Mouse (Mus musculus) kidney, adult 2 months (tissue): ENCODE results near the gene Fam71f1. TPM values are rescaled to one million over a fixed set of nuclear protein-coding genes. Genes with fewer than 3 reads are reported as not detected.
A peak's percentile ranks its signal among the peaks of the same experiment; 100 is the strongest.

Source experiments
- DNase-seq: peaks from one replicate; pipeline ENCODE4 v3.0.0; 2021
- H3K27ac ChIP-seq: fragments of 200-500 bp; 2 replicates; pipeline ENCODE4 v1.5.1; 2012; ENCODE audit warnings: low read depth, low read length, control low read depth, inconsistent platforms; ENCODE audit not compliant: insufficient read depth
- H3K27me3 ChIP-seq: fragments of 200-500 bp; replicated peaks from 2 replicates; pipeline ENCODE4 v1.6.1; 2012; ENCODE audit warnings: mild to moderate bottlenecking, moderate library complexity, low read length, inconsistent platforms; ENCODE audit not compliant: control insufficient read depth, insufficient read depth
- H3K36me3 ChIP-seq: fragments of 200-500 bp; 2 replicates; pipeline ENCODE4 v1.6.1; 2012; ENCODE audit warnings: mild to moderate bottlenecking, moderate library complexity, low read length, inconsistent platforms; ENCODE audit not compliant: control insufficient read depth, insufficient read depth
- H3K4me1 ChIP-seq: fragments of 200-500 bp; 2 replicates; pipeline ENCODE4 v1.6.1; 2011; ENCODE audit warnings: low read length; ENCODE audit not compliant: control insufficient read depth, insufficient read depth
- H3K4me3 ChIP-seq: fragments of 200-500 bp; 2 replicates; pipeline ENCODE4 v1.5.1; 2011; ENCODE audit warnings: mild to moderate bottlenecking, low read depth, low read length, control low read depth; ENCODE audit not compliant: insufficient read depth
- CTCF ChIP-seq: fragments of 200-500 bp; conservative IDR thresholded peaks from 2 replicates; pipeline ENCODE4 v1.5.1; 2011; ENCODE audit warnings: low read depth, mild to moderate bottlenecking, control low read depth, low read length, moderate library complexity, mixed read lengths; ENCODE audit not compliant: insufficient read depth, insufficient read length
- POLR2A ChIP-seq: fragments of 200-500 bp; IDR thresholded peaks from one replicate; pipeline ENCODE4 v1.6.1; 2011; ENCODE audit warnings: low read depth, low read length, control low read depth
- WGBS: fragments of 180-500 bp; shearing (Covaris S2); methylation state at CpG from one replicate; pipeline ENCODE4 v1.1.7; 2018; 5-methylcytosine and 5-hydroxymethylcytosine counted together
- polyA plus RNA-seq: library from polyadenylated mRNA; depleted of rRNA; stranded (reverse); fragments of >200 nt; gene quantifications from 2 replicates; pipeline ENCODE4 v1.2.3, GENCODE M21; 2012; rRNA removed

Fam71f1 gene
- 0.11 TPM in 1 of 2 replicates, not detected in the other for polyA plus RNA-seq

DNA sequence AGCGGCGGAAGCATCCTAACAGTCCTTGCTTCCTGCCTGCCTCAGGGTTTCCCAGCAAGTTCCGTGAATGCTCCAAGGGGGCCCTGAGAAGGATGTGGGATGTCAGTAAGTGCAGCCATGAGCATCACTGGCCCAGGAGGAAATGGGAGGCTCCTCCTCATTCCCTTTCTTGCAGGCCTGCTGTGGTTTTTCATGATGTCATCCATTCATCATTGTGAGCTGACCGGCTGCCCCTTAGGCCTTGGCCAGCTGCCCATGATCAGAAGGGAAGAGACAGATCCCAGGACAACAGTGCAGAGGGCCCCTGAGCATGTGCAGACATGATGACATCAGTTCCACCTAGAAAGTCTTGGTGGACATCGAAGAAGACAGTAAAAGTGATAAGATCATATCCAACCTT, at the start of gene Fam71f1:
TSS of gene Fam71f1 (plus strand) at position 262 of the 400 bp plus-strand sequence.
- peak; percentile 45 for DNase-seq
- TF ChIP-seq CTCF (no peak), POLR2A (no peak)
- Histone ChIP-seq H3K4me1 (no peaks in the 10 kb centered on the region), H3K27me3 (no peaks in the 10 kb centered on the region), H3K4me3 (no peak within 1 kb of the TSS), H3K27ac (no peak within 1 kb of the TSS), H3K36me3 (no peaks in the 10 kb centered on the region)
- 61% methylated on average over 5 of the region's 5 CpGs for WGBS

- no peak for TF ChIP-seq CTCF
- no peak for TF ChIP-seq POLR2A
- 9% methylated on average over 8 of the region's 8 CpGs for WGBS
- Histone ChIP-seq H3K27ac (no peak overlapping the region), H3K36me3 (no peaks in the 10 kb centered on the region), H3K4me1 (peaks cover 10% of the 10 kb centered on the region; the same call in 1 of the 2 replicates), H3K4me3 (no peak overlapping the region), H3K27me3 (no peaks in the 10 kb centered on the region)
- peak; percentile 27 for DNase-seq
These were observed 48.0 kb upstream of the Fam71f1 start for GRCm38 (mm10) chr6:29270961-29271360.

DNA sequence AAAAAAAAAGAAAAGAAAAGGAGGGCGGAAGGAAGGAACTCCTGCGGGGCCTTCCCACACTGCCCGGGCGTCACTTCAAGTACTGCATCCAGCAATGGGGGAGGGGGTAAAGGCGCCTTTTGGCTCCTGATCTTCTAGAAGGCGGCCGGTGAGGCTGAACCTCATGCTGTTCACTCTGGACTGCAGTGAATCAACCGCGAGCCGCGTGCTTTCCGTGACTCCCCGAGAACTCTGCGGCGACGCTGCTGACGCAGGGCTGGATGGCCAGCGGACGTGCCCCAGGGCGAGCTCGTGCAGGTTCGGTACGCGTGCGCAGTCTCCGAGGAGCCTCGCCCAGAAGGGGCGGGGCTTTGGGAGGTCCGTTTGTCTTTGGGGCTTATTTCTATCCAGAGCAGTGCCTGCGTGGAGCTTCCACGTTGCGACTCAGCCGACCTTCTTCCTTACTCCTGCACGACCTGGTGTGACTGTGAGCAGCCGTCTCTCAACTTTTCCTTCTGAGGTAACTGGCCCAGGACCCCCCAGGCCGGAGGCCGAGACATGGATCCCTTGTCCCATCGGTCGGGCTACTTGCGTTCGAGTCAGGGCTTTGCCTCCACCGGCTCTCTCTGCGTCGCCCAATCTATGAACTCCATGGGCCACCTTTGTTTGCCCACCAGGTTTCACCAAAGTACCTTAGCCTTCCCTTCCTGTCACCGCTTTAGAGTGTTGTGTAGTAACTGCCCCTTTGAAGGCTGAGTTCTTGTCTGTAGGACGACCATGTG, 46.4 kb upstream of the Fam71f1 start, which contains the start of gene Hilpda:
TSS of gene Hilpda (plus strand) at position 177 of the 761 bp plus-strand sequence.
- peak within 1 kb of the TSS; percentile 63 for H3K27ac ChIP-seq
- no peaks in the 10 kb centered on the region for H3K36me3 ChIP-seq
- H3K27me3 ChIP-seq: no peaks in the 10 kb centered on the region
- peak within 1 kb of the TSS; percentile 65 for H3K4me3 ChIP-seq
- WGBS: under 1% methylated on average over 46 of the region's 46 CpGs
- no peak for TF ChIP-seq CTCF
- peak; percentile 37 for TF ChIP-seq POLR2A
- DNase-seq: peak; percentile 95
- peaks cover 10% of the 10 kb centered on the region; the same call in 1 of the 2 replicates for H3K4me1 ChIP-seq

GRCm38 (mm10) chr6:29276746-29277145, 42.2 kb upstream of the Fam71f1 start:
- no peak for TF ChIP-seq CTCF
- H3K4me3 ChIP-seq: no peak overlapping the region
- no peaks in the 10 kb centered on the region for H3K36me3 ChIP-seq
- peaks cover 4% of the 10 kb centered on the region; the same call in 1 of the 2 replicates for H3K4me1 ChIP-seq
- H3K27me3 ChIP-seq: no peaks in the 10 kb centered on the region
- no peak for DNase-seq
- 95% methylated on average over 5 of the region's 5 CpGs for WGBS
- no peak overlapping the region for H3K27ac ChIP-seq

GRCm38 (mm10) chr6:29278513-29279267, 40.2 kb upstream of the Fam71f1 start:
- 30% methylated on average over 8 of the region's 8 CpGs for WGBS

GRCm38 (mm10) chr6:29279293-29279692, 39.6 kb upstream of the Fam71f1 start, which contains the start of gene Fam71f2:
Gene Fam71f2 (plus strand): TSS chr6:29279593.
- TF ChIP-seq POLR2A (no peak), CTCF (no peak)
- Histone ChIP-seq H3K4me3 (no peak within 1 kb of the TSS), H3K27me3 (no peaks in the 10 kb centered on the region), H3K36me3 (no peaks in the 10 kb centered on the region), H3K4me1 (no peaks in the 10 kb centered on the region), H3K27ac (no peak within 1 kb of the TSS)
- WGBS: 80% methylated on average over 8 of the region's 8 CpGs
- DNase-seq: no peak

More at GRCm38 (mm10) chr6:29278513-29279267, 40.2 kb upstream of the Fam71f1 start:
- no peaks in the 10 kb centered on the region for H3K36me3 ChIP-seq
- no peak overlapping the region for H3K27ac ChIP-seq
- no peaks in the 10 kb centered on the region for H3K4me1 ChIP-seq
- TF ChIP-seq POLR2A (no peak), CTCF (peak; percentile 54)
- no peaks in the 10 kb centered on the region for H3K27me3 ChIP-seq
- peak; percentile 72 for DNase-seq
- H3K4me3 ChIP-seq: no peak overlapping the region

DNA sequence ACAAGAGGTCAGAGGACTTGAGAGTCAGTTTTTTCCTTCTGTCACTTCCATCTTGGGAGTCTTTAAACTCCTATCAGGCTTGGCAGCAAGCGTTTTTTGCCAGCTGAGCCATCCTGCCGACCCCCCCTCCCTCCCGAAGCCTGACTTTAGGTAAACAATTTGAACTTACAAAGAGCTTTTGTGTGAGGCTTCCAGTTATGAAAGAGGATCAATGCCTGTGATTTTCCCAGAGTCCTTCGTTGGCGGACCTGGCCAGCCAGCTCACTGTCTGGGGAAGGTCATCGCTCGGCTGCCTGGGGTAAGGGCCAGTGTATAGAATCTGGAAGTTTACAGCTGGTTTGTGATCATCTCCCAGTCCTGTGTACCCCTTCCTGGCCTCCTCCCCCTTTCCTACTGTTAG, 38.3 kb upstream of the Fam71f1 start:
- 73% methylated on average over 7 of the region's 7 CpGs for WGBS
- DNase-seq: no peak
- no peak for TF ChIP-seq CTCF
- TF ChIP-seq POLR2A: no peak
- Histone ChIP-seq H3K36me3 (no peaks in the 10 kb centered on the region), H3K4me3 (no peak overlapping the region), H3K27me3 (no peaks in the 10 kb centered on the region), H3K4me1 (no peaks in the 10 kb centered on the region), H3K27ac (no peak overlapping the region)
